Mouse (Mus musculus) myocyte (in vitro differentiated cells): ENCODE data around the gene Kcnmb4.

Experiments
- CEBPB ChIP-seq: IDR thresholded peaks from 2 replicates; pipeline ENCODE4 v1.6.1; 2011; ENCODE audit warnings: mild to moderate bottlenecking, moderate library complexity; ENCODE audit not compliant: poor library complexity, insufficient read depth, severe bottlenecking
- MYOG ChIP-seq, 3 experiments: IDR thresholded peaks; one replicate each; pipeline ENCODE4 v1.6.1; 2011; ENCODE audit warnings: control low read depth in 2 of 3, low read depth in 2 of 3, mild to moderate bottlenecking in 2 of 3; ENCODE audit not compliant: insufficient read length in 2 of 3, control insufficient read depth in 1 of 3, insufficient read depth in 1 of 3
- POLR2A ChIP-seq: IDR thresholded peaks from one replicate; pipeline ENCODE4 v1.6.1; 2011; ENCODE audit warnings: low read depth, mild to moderate bottlenecking, control low read depth, moderate library complexity; ENCODE audit not compliant: insufficient read length
- POLR2AphosphoS2 ChIP-seq: IDR thresholded peaks from one replicate; pipeline ENCODE4 v1.6.1; 2011; ENCODE audit warnings: low read depth, control low read depth; ENCODE audit not compliant: insufficient read length
- SRF ChIP-seq: IDR thresholded peaks from one replicate; pipeline ENCODE4 v1.6.1; 2011; ENCODE audit warnings: low read depth; ENCODE audit not compliant: control insufficient read depth, insufficient read length
- TCF12 ChIP-seq: IDR thresholded peaks from one replicate; pipeline ENCODE4 v1.6.1; 2011; ENCODE audit warnings: mild to moderate bottlenecking, control low read depth; ENCODE audit not compliant: poor library complexity, insufficient read depth, severe bottlenecking
- TCF3 ChIP-seq: IDR thresholded peaks from one replicate; pipeline ENCODE4 v1.6.1; 2011; ENCODE audit warnings: low read depth, control low read depth; ENCODE audit not compliant: insufficient read length
- USF1 ChIP-seq: IDR thresholded peaks from one replicate; pipeline ENCODE4 v1.6.1; 2011; ENCODE audit warnings: low read depth, mild to moderate bottlenecking, control low read depth, moderate library complexity

GRCm38 (mm10) chr10:116512521-116513253 is 39.0 kb upstream of the Kcnmb4 start:
- TF ChIP-seq TCF12, result no peak
- no peak for TF ChIP-seq POLR2A
- TF ChIP-seq SRF, result no peak
- TF ChIP-seq CEBPB, result no peak
- TF ChIP-seq MYOG (IDR thresholded peaks at IDR 0.05; ENCODE audit: control insufficient read depth in 1 of 3, insufficient read depth in 1 of 3, insufficient read length in 2 of 3, low read depth in 2 of 3), result no peak
- TF ChIP-seq TCF3, result no peak
- no peak for TF ChIP-seq POLR2AphosphoS2
- TF ChIP-seq USF1, result no peak
